Mouse (Mus musculus): ENCODE data around the gene Rhov. TPM values are rescaled to one million over a fixed set of nuclear protein-coding genes. Genes with fewer than 3 reads are reported as not detected.
A peak's percentile ranks its signal among the peaks of the same experiment; 100 is the strongest.

Rhov gene
- total and polyA plus RNA-seq, 2 experiments from 2014 or later: 27.8 to 29.3 TPM

DNA sequence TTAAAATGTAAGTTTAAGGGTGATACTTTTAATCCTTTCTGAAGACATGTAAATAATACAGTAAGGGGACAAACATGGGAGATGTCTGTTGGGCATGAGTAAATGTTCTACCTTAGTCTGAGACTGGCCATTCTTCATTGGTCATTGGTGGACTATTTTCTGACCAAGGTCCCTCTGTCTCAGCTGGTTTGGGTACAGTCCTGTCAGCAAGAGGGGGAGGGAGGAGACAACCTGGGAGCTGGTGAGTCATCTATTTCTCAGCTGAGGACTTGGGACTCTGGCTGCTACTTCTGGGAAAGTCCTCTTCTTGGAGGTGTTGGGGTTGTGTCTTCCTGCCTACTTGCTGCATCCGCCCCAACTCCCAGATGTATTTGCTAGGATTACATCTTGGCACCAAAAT lies 3.1 kb upstream of the Rhov start:
- Histone ChIP-seq H3K9me3 (ENCODE audit: low read length) (no peaks in the 10 kb centered on the region), H3K27me3 (ENCODE audit: insufficient read depth, low read length) (no peaks in the 10 kb centered on the region), H3K4me1 (ENCODE audit: insufficient read depth) (peaks cover 13% of the 10 kb centered on the region; the same call in 1 of the 2 replicates), H3K36me3 (ENCODE audit: insufficient read depth) (no peaks in the 10 kb centered on the region), H3K4me2 (ENCODE audit: low read depth) (no peak overlapping the region), H3K9ac (no peak overlapping the region), H3K4me3 (ENCODE audit: low read depth, low read length) (no peak overlapping the region), H3K27ac (ENCODE audit: low read depth, low read length) (no peak overlapping the region)
- DNase-seq: no peak
- no peak for TF ChIP-seq CTCF (IDR thresholded peaks at IDR 0.05; ENCODE audit: low read depth)
- ATAC-seq: no peak
- 84% methylated on average over 1 of the region's 1 CpGs for WGBS

DNA sequence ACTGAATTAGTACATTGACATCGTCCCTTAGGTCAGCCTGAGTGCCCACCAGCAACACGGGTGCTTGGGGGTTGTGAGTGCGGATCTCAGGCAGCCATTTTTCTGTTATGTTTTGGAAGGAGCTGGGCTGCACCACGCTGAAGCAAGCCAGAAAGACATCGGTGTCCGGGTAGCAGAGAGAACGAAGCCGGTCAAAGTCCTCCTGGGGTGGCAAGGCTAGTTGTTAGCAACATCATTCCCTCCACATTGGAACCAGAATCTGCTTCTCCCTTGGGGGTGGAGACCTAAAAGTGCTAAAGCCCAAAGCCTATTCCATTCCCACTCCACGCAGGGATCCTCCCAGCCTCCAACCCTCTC lies 808 bp downstream of the Rhov start:
- H3K36me3 ChIP-seq (ENCODE audit: insufficient read depth): no peaks in the 10 kb centered on the region
- DNase-seq: no peak
- H3K4me3 ChIP-seq (ENCODE audit: low read depth, low read length): peak overlapping the region; percentile 75
- peak overlapping the region; percentile 91 for H3K9ac ChIP-seq
- TF ChIP-seq CTCF (IDR thresholded peaks at IDR 0.05; ENCODE audit: low read depth): no peak
- no peaks in the 10 kb centered on the region for H3K9me3 ChIP-seq (ENCODE audit: low read length)
- ATAC-seq: no peak
- H3K4me2 ChIP-seq (ENCODE audit: low read depth): peak overlapping the region; percentile 79
- WGBS: 49% methylated on average over 9 of the region's 9 CpGs
- peaks cover 17% of the 10 kb centered on the region; the same call in 1 of the 2 replicates for H3K4me1 ChIP-seq (ENCODE audit: insufficient read depth)
- H3K27ac ChIP-seq (ENCODE audit: low read depth, low read length): peak overlapping the region; percentile 77; the same call in 1 of the 2 replicates
- H3K27me3 ChIP-seq (ENCODE audit: insufficient read depth, low read length): no peaks in the 10 kb centered on the region

DNA sequence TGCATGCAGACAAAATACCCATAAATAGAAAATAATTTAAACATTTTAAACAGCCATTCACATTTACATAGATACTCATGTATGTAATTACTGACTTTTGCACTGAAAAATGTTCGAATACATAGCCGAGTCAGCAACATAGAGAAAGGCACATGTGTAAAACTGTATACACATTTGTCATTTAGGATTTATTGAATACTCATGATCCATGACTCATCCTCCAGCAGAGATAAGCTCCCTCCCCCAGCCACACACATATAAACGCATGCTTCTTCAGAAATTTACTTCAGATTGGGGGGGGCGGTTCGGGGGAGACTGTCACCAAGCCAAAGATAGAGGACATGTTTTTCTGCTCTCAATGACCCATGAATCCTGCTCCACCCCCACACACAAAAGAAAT lies 7.3 kb downstream of the Rhov start:
- H3K27ac ChIP-seq (ENCODE audit: low read depth, low read length): no peak overlapping the region
- H3K27me3 ChIP-seq (ENCODE audit: insufficient read depth, low read length): no peaks in the 10 kb centered on the region
- no peak overlapping the region for H3K9ac ChIP-seq
- ATAC-seq (no peak), DNase-seq (no peak)
- H3K4me1 ChIP-seq (ENCODE audit: insufficient read depth): peaks cover under 1% of the 10 kb centered on the region; the same call in 1 of the 2 replicates
- no peak for TF ChIP-seq CTCF (IDR thresholded peaks at IDR 0.05; ENCODE audit: low read depth)
- H3K36me3 ChIP-seq (ENCODE audit: insufficient read depth): no peaks in the 10 kb centered on the region
- 81% methylated on average over 5 of the region's 5 CpGs for WGBS
- no peak overlapping the region for H3K4me3 ChIP-seq (ENCODE audit: low read depth, low read length)
- H3K4me2 ChIP-seq (ENCODE audit: low read depth): no peak overlapping the region
- no peaks in the 10 kb centered on the region for H3K9me3 ChIP-seq (ENCODE audit: low read length)

DNA sequence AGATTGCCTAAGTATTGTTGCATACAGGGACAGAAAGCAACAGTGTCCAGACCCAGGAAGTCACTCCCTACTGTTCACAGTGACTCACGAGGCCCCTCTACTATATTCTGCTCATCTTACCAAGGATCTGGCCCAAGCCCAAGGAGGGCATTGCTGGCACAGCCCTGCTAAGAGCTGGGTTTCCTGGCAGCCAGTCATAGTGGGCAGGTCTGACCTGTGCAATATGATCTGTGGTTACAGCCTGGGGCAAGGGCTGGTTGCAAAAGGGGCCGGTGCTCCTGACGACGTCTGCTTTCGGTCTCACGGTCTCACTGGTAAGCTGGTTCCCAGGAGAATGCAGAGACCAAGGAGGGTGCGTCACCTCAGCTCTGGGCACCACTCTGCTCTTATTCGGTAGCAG lies 8.1 kb downstream of the Rhov start:
- no peaks in the 10 kb centered on the region for H3K27me3 ChIP-seq (ENCODE audit: insufficient read depth, low read length)
- 23% methylated on average over 8 of the region's 8 CpGs for WGBS
- no peak overlapping the region for H3K4me2 ChIP-seq (ENCODE audit: low read depth)
- H3K27ac ChIP-seq (ENCODE audit: low read depth, low read length): no peak overlapping the region
- ATAC-seq: peak; percentile 48; the same call in 1 of the 2 replicates
- TF ChIP-seq CTCF (IDR thresholded peaks at IDR 0.05; ENCODE audit: low read depth): no peak
- H3K36me3 ChIP-seq (ENCODE audit: insufficient read depth): no peaks in the 10 kb centered on the region
- H3K4me3 ChIP-seq (ENCODE audit: low read depth, low read length): no peak overlapping the region
- no peaks in the 10 kb centered on the region for H3K4me1 ChIP-seq (ENCODE audit: insufficient read depth)
- no peaks in the 10 kb centered on the region for H3K9me3 ChIP-seq (ENCODE audit: low read length)
- DNase-seq: no peak
- H3K9ac ChIP-seq: no peak overlapping the region

DNA sequence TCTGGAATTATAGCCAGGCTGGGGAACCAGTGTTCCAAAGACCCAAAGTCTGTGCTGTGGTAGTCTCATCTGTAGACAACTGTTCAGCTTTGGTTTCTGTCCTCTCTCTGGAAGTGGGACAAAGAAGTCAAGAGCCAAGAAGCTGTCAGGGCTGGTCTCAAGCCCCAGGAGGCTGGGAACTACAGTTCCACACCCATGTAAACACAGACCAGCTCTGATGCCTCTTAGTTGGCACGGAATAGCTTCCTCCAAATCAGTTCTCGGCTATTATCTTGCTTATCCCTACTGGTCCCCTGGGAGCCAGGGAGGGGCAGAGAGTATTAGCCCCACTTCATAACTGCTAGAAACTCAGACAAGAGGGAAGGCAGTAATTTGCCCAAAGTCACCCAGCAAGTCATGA lies 9.7 kb downstream of the Rhov start:
- Histone ChIP-seq H3K4me3 (ENCODE audit: low read depth, low read length) (no peak overlapping the region), H3K27me3 (ENCODE audit: insufficient read depth, low read length) (no peaks in the 10 kb centered on the region), H3K27ac (ENCODE audit: low read depth, low read length) (no peak overlapping the region), H3K36me3 (ENCODE audit: insufficient read depth) (no peaks in the 10 kb centered on the region), H3K9ac (no peak overlapping the region), H3K4me1 (ENCODE audit: insufficient read depth) (no peaks in the 10 kb centered on the region), H3K4me2 (ENCODE audit: low read depth) (no peak overlapping the region), H3K9me3 (ENCODE audit: low read length) (no peaks in the 10 kb centered on the region)
- ATAC-seq (no peak), DNase-seq (no peak)
- WGBS: 51% methylated on average over 2 of the region's 2 CpGs
- no peak for TF ChIP-seq CTCF (IDR thresholded peaks at IDR 0.05; ENCODE audit: low read depth)

DNA sequence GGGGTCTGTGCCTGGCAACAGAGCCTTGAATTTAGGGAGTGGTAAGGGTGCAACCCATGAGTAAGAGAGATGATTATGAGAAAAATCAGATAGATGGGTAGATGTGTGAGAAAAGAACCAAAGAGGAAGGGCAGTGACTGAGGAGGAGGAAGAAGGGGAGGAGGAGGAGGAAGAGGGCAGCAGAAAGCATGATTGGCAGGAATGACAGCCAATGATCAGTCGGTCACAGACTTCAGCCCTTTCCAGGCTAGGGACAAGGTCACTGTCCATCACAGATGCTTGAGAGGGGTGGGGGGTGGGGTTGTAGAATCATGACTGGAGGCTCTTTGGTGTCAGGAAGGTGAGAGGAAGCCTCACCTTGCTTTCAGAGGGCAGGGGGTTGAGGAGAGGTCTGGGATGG lies 10.6 kb downstream of the Rhov start:
- DNase-seq: no peak
- Histone ChIP-seq H3K27me3 (ENCODE audit: insufficient read depth, low read length) (peaks cover 2% of the 10 kb centered on the region; the same call in 1 of the 2 replicates), H3K27ac (ENCODE audit: low read depth, low read length) (no peak overlapping the region), H3K36me3 (ENCODE audit: insufficient read depth) (no peaks in the 10 kb centered on the region), H3K4me3 (ENCODE audit: low read depth, low read length) (no peak overlapping the region), H3K9ac (no peak overlapping the region), H3K4me1 (ENCODE audit: insufficient read depth) (no peaks in the 10 kb centered on the region), H3K9me3 (ENCODE audit: low read length) (no peaks in the 10 kb centered on the region), H3K4me2 (ENCODE audit: low read depth) (no peak overlapping the region)
- ATAC-seq: no peak
- 78% methylated on average over 1 of the region's 1 CpGs for WGBS
- TF ChIP-seq CTCF (IDR thresholded peaks at IDR 0.05; ENCODE audit: low read depth): no peak

DNA sequence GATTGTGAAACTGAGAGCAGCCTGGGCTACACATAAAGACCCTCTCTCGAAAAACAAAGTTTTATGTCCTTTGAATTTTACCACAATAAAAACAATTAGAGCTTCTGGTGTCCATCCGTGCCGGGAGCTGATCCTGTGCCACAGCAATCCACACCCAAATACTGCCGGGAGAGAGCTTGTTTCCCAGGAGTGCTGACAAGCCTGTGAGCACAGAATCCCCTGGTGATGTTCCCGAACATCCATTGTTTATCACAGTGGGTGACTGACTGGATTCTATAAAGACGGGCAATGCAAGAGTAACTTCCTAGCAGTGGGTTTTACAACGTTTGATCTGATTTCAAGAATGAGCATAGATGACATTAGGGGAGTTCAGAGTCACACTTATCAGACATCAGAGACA lies 16.1 kb downstream of the Rhov start:
- 3% methylated on average over 7 of the region's 7 CpGs for WGBS
- H3K9me3 ChIP-seq (ENCODE audit: low read length): no peaks in the 10 kb centered on the region
- no peak overlapping the region for H3K4me3 ChIP-seq (ENCODE audit: low read depth, low read length)
- TF ChIP-seq CTCF (IDR thresholded peaks at IDR 0.05; ENCODE audit: low read depth): no peak
- no peak overlapping the region for H3K9ac ChIP-seq
- no peaks in the 10 kb centered on the region for H3K4me1 ChIP-seq (ENCODE audit: insufficient read depth)
- H3K27me3 ChIP-seq (ENCODE audit: insufficient read depth, low read length): peaks cover 8% of the 10 kb centered on the region; the same call in 1 of the 2 replicates
- no peak for ATAC-seq
- no peak overlapping the region for H3K27ac ChIP-seq (ENCODE audit: low read depth, low read length)
- no peak for DNase-seq
- H3K36me3 ChIP-seq (ENCODE audit: insufficient read depth): no peaks in the 10 kb centered on the region
- H3K4me2 ChIP-seq (ENCODE audit: low read depth): no peak overlapping the region
